Comparison of ENCODE assay signal across 8 mouse cellular contexts in genomic region chr5:44224251-44224650, GRCm38 (mm10). TPM values are rescaled to one million over a fixed set of nuclear protein-coding genes. Genes with fewer than 3 reads are reported as not detected.
DNase-seq lines count a peak whose midpoint lies in the region; ATAC-seq lines count a peak whose summit lies in the region.

No protein-coding gene starts in this region.

- no peak overlapping the region for H3K27ac ChIP-seq in heart, embryonic 10.5 days
- H3K27ac ChIP-seq in lung, embryonic 16.5 days (ENCODE audit: low read length), result no peak overlapping the region

- H3K9ac ChIP-seq in lung, embryonic 16.5 days (ENCODE audit: low read length), result no peak overlapping the region

- H3K4me2 ChIP-seq in lung, embryonic 16.5 days (ENCODE audit: low read depth, low read length), result peak overlapping the region; percentile 34

- peaks cover 25% of the 10 kb centered on the region for H3K4me1 ChIP-seq in heart, embryonic 10.5 days
- H3K4me1 ChIP-seq in lung, embryonic 16.5 days (replicated peaks; ENCODE audit: control insufficient read depth, insufficient read depth, low read length), result peaks cover 19% of the 10 kb centered on the region

- WGBS in heart, embryonic 10.5 days, result 35% methylated on average over 6 of the region's 6 CpGs
- 17% methylated on average over 6 of the region's 6 CpGs for WGBS in lung, embryonic 16.5 days

- H3K36me3 ChIP-seq in heart, embryonic 10.5 days, result no peaks in the 10 kb centered on the region
- H3K36me3 ChIP-seq in lung, embryonic 16.5 days (ENCODE audit: control insufficient read depth, insufficient read depth, low read length), result no peaks in the 10 kb centered on the region

- peak; percentile 21 to 45 for DNase-seq in heart, adult 18-20 months
- no peak for DNase-seq in heart, embryonic 10.5 days (ENCODE audit: low spot score)
- DNase-seq in cerebellum, adult 9-11 months, result peak; percentile 62
- peak; percentile 43 for DNase-seq in kidney, adult 9 months
- DNase-seq in retina, postnatal 1 day, result peak; percentile 61
- DNase-seq in ovary, postnatal 36 days (ENCODE audit: low spot score), result no peak

- H3K27me3 ChIP-seq in heart, embryonic 10.5 days (ENCODE audit: insufficient read depth, poor library complexity, severe bottlenecking), result no peaks in the 10 kb centered on the region
- no peaks in the 10 kb centered on the region for H3K27me3 ChIP-seq in lung, embryonic 16.5 days (ENCODE audit: control insufficient read depth, insufficient read depth, low read depth, low read length)

- ATAC-seq in granulocyte monocyte progenitor cell, adult 5-6 weeks (replicated peaks; ENCODE audit: poor library complexity, severe bottlenecking), result peak; percentile 34
- ATAC-seq in lung, embryonic 16.5 days (ENCODE audit: low read depth), result no peak

- H3K4me3 ChIP-seq in heart, embryonic 10.5 days, result no peak overlapping the region
- H3K4me3 ChIP-seq in lung, embryonic 16.5 days (ENCODE audit: low read length), result no peak overlapping the region; the same call in 1 of the 2 replicates

- H3K9me3 ChIP-seq in heart, embryonic 10.5 days, result no peaks in the 10 kb centered on the region
- H3K9me3 ChIP-seq in lung, embryonic 16.5 days (ENCODE audit: control insufficient read depth, low read length), result no peaks in the 10 kb centered on the region

RNA-seq across cellular contexts. Expression of gene Tapt1, which starts 2.2 kb away (rescaled TPM):
- 10 to 100 TPM; 18.8 to 20.7 TPM for total RNA-seq in heart, adult 18-20 months (2021)
- polyA plus RNA-seq in heart, embryonic 10.5 days (2016; fragmentation: Nextera tagmentation; extraction: Ambion mirVana), result 25.8 and 29.1 TPM in 2 replicates
- total RNA-seq in granulocyte monocyte progenitor cell, adult 5-6 weeks (2014; fragmentation: Nextera tagmentation), result 25.5 and 46.5 TPM in 2 replicates
- 45.6 and 64.7 TPM in 2 replicates for total RNA-seq in granulocyte monocyte progenitor cell, adult 5-6 weeks (2017)
- 36.8 and 36.9 TPM in 2 replicates for polyA plus RNA-seq in lung, embryonic 16.5 days (2015; fragmentation: Nextera tagmentation; extraction: Ambion mirVana)

Comparison
In these comparisons a context has a peak if more than half of its experiments do, and no peak if none do; other contexts are left out.
1. DNase-seq: peak in heart, adult 18-20 months (2 of 2), cerebellum, adult 9-11 months (single experiment), kidney, adult 9 months (single experiment) and retina, postnatal 1 day (single experiment); none in heart, embryonic 10.5 days (single experiment) and ovary, postnatal 36 days (single experiment).